Mouse (Mus musculus): ENCODE measurements at regions not wholly inside any gene's neighbourhood (a gene's known extent, or its start where the extent isn't known, plus 50 kb on each side); places are given as distances from the start of the nearest gene placed in this dataset.

DNA sequence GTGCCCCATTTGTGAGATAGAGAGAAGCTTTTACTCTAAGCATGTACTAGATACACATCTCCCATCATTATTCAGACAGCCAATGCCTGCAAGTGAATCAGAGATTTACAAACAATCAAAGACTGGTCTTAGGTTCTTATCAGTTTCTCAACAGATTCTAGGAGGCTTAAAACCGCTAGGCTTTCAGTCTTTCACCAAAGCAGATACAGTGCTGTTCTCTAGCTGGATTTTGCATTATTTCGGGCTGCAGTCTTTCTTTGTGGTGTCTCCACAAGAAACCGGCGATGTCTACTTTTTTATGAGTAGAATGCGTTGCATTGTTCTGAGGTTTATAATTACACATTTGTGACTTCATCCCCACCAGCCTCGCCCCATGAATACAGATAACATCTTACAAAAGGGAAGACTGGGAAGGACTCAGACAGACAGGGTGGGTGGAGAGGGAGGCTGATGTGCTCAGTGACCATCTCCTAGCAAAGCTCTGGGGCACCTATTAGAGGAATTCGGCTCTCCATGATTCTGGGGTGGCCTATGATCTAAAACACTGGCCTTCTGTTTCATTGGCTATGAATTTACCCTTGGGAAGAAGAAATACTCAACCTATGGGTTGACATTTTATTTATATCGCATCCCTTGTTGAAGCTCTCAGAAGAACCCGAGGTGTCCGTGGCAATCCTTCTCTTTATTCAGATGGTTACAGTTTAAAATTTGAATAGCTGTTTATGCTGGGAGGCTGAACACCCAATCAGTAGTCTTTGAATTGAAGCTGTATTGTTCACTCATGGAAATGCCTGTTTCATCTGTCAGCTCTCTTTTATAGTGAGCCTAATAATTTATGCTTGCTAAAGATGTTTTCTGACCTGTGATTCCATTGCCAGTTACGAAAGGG lies 343.8 kb downstream of the Tmem161b start:
- no peaks in the 10 kb centered on the region for H3K27me3 ChIP-seq
- WGBS = 84% methylated on average over 11 of the region's 11 CpGs
- no peak overlapping the region for H3K4me3 ChIP-seq
- ATAC-seq (ENCODE audit: low FRiP score, low read depth) = no peak
- H3K9ac ChIP-seq = no peak overlapping the region
- no peaks in the 10 kb centered on the region for H3K4me1 ChIP-seq
- no peaks in the 10 kb centered on the region for H3K9me3 ChIP-seq
- H3K36me3 ChIP-seq = no peaks in the 10 kb centered on the region
- no peak overlapping the region for H3K27ac ChIP-seq
- no peak overlapping the region for H3K4me2 ChIP-seq (replicated peaks)

DNA sequence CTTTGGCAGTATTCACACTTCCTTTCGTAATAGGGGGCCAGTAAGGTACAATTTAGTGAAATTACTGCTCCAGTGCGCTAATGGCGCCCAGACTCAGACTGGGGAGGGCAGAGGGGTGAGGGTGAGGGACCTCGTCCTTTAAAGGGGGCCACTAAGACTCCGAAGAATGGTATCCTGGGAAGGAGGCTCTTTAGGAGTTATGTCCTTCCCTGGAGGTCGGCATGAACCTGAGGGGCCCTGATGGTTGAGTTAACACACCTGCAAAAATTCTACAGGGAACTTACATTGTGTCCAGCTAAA lies 344.4 kb downstream of the Tmem161b start:
- H3K4me2 ChIP-seq (replicated peaks) = no peak overlapping the region
- no peak for ATAC-seq (ENCODE audit: low FRiP score, low read depth)
- no peak overlapping the region for H3K4me3 ChIP-seq
- no peaks in the 10 kb centered on the region for H3K27me3 ChIP-seq
- H3K4me1 ChIP-seq = no peaks in the 10 kb centered on the region
- no peak overlapping the region for H3K27ac ChIP-seq
- no peaks in the 10 kb centered on the region for H3K9me3 ChIP-seq
- no peak overlapping the region for H3K9ac ChIP-seq
- WGBS = 74% methylated on average over 6 of the region's 6 CpGs
- H3K36me3 ChIP-seq = no peaks in the 10 kb centered on the region

DNA sequence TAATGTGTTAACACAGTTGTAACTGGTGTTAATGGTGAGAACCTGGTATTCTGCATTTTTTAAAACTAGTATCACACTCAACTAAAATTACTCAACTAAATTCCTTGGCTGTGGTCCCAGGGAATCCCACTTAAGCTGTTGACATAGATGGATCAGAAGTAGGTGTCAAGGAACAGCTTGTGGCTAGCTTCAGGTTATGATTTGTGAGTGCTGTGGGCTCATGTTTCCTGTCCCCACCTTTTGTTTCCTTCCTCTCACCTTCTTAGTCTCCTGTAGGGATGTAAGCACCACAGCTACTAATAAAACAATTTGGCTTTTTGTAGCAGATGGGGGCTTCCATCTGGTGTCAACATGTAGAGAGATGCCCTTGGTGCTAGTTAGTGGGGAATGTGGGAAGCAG lies 347.3 kb downstream of the Tmem161b start:
- ATAC-seq (ENCODE audit: low FRiP score, low read depth) = no peak
- Histone ChIP-seq H3K9me3 (no peaks in the 10 kb centered on the region), H3K27me3 (no peaks in the 10 kb centered on the region), H3K36me3 (no peaks in the 10 kb centered on the region), H3K4me1 (no peaks in the 10 kb centered on the region), H3K4me3 (no peak overlapping the region), H3K9ac (no peak overlapping the region), H3K27ac (no peak overlapping the region), H3K4me2 (replicated peaks) (no peak overlapping the region)

DNA sequence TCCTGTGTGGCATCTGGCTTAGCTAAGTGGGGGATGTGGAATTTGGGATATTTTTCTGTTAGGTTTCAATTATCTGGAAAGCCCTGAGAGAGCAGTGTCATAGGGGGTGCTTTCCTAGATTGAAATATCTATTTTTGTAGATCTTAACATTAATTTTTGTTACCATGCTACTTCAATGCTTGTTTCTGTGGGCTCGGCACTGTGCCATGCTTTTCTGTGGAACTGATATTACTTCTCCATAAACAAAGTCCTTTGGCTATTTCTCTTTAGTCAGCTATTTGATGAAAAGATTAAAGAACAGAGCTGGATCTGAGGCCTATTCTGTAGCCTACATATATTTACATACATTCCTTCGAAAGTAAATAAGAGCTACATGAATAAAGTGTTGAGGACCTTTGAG lies 348.1 kb downstream of the Tmem161b start:
- H3K27ac ChIP-seq = no peak overlapping the region
- H3K9ac ChIP-seq = no peak overlapping the region
- H3K36me3 ChIP-seq = no peaks in the 10 kb centered on the region
- 83% methylated on average over 2 of the region's 2 CpGs for WGBS
- no peak overlapping the region for H3K4me3 ChIP-seq
- ATAC-seq (ENCODE audit: low FRiP score, low read depth) = no peak
- no peaks in the 10 kb centered on the region for H3K9me3 ChIP-seq
- H3K4me2 ChIP-seq (replicated peaks) = no peak overlapping the region
- no peaks in the 10 kb centered on the region for H3K4me1 ChIP-seq
- H3K27me3 ChIP-seq = no peaks in the 10 kb centered on the region

DNA sequence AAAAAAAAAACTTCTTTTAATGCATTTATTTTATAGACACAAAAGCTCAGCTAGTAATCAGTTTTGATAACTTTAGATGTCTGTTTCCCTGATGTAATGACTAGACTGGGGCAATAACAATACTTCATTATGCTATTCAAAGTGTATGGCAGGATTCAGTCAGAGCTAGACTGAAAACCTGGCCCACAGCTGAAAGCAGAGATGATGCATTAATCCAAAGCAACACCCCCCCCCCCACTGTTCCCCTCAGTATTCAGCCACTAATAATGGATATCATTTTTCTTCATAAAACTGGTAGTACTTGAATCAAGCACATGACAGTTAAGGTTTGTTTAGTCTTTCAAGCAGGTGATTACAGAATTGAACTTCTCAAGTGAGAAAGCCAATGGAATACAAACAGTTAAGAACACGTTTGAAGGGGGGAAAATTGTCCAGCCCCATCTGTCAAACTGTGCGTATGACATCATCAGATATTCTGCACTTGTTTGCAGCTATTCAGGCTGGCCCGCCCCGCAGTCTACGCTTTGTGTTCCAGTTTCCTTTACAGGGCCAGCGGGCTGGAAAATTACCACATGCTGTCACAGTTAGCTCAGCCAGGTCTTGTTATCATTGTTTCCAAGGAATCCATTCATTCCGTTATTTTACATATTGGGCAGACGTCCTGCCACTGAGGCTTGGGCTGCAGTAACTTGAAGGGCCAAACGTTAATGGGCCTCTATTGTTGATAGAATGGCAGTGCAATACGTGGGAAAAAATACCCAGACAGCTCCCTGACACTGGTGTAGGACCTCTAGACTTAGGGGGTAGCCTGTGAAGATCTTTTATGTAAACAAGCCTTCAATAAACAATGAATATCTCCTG lies 349.1 kb downstream of the Tmem161b start:
- H3K4me3 ChIP-seq = no peak overlapping the region
- H3K27me3 ChIP-seq = no peaks in the 10 kb centered on the region
- H3K4me1 ChIP-seq = no peaks in the 10 kb centered on the region
- H3K9ac ChIP-seq = no peak overlapping the region
- H3K36me3 ChIP-seq = no peaks in the 10 kb centered on the region
- WGBS = 56% methylated on average over 10 of the region's 10 CpGs
- no peak overlapping the region for H3K27ac ChIP-seq
- no peaks in the 10 kb centered on the region for H3K9me3 ChIP-seq
- no peak for ATAC-seq (ENCODE audit: low FRiP score, low read depth)
- no peak overlapping the region for H3K4me2 ChIP-seq (replicated peaks)

DNA sequence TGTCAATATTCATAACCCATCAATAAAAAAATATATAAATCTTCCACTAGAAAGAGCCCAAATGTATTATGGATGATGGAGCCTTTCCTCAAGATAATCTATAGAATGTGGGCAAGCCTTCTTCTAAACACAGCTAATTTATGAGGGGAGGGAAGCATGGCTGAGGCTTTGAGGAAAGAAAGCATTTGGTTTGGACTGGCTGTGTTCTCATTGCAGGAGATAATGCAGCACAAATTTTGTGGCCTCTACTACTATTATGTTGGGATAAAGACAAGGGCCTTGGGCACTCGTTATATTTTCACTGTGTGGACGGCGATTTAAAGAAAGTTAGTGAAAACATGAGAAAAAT lies 349.7 kb downstream of the Tmem161b start:
- H3K4me2 ChIP-seq (replicated peaks) = no peak overlapping the region
- H3K9me3 ChIP-seq = no peaks in the 10 kb centered on the region
- H3K4me1 ChIP-seq = no peaks in the 10 kb centered on the region
- no peak overlapping the region for H3K9ac ChIP-seq
- no peak overlapping the region for H3K27ac ChIP-seq
- H3K27me3 ChIP-seq = no peaks in the 10 kb centered on the region
- H3K36me3 ChIP-seq = no peaks in the 10 kb centered on the region
- H3K4me3 ChIP-seq = no peak overlapping the region
- no peak for ATAC-seq (ENCODE audit: low FRiP score, low read depth)
- 81% methylated on average over 3 of the region's 3 CpGs for WGBS

DNA sequence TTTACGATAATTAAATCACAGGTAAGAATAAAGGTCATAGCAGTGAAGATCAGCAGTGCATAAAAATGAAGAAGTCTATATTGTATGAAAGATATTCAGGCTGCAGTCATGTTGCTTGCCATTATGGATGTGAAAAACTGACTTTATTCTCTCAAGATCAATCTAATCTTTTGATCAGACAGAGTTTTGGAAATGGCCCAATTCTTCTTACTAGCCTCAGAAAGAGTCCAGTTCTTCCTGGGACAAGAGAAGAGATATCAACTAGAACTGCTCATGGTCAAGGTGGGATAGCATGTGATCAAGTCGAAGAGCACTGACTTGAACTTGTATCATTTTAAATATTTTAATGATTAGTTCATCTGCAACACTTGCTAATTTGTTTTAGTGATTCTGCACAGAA lies 350.1 kb downstream of the Tmem161b start:
- ATAC-seq (ENCODE audit: low FRiP score, low read depth) = no peak
- WGBS = 90% methylated on average over 2 of the region's 2 CpGs

DNA sequence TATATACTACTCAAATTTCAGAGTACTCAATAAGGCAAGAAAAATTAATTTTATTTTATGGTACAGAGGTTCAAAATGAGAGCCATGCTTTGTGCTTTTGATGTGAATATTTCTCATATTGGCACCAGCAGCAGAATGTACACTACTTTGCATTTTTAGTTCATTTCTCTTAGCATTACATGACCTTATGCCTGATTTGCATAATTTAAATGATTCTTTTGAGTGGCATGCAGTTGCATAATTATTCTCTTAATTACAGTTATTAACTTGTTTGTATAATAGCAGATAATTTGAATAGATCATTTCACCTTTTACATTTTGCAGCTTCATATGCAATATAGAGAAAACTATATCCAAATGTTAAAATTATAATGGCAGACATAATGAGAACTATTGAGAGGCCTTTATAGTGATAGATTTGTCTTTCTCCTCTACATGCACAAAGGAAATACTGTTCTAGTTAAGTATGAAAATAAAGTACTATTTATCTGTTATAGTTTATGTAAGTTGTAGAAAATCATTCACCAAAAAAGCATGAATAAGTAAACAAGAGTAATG lies 374.6 kb downstream of the Tmem161b start:
- Histone ChIP-seq H3K4me1 (no peaks in the 10 kb centered on the region), H3K36me3 (no peaks in the 10 kb centered on the region), H3K4me3 (no peak overlapping the region), H3K27ac (no peak overlapping the region), H3K9ac (no peak overlapping the region), H3K9me3 (no peaks in the 10 kb centered on the region), H3K27me3 (no peaks in the 10 kb centered on the region), H3K4me2 (replicated peaks) (no peak overlapping the region)
- ATAC-seq (ENCODE audit: low FRiP score, low read depth) = no peak

More for the DNA sequence above, 350.1 kb downstream of the Tmem161b start:
- H3K9ac ChIP-seq = no peak overlapping the region
- H3K27ac ChIP-seq = no peak overlapping the region
- H3K9me3 ChIP-seq = no peaks in the 10 kb centered on the region
- no peaks in the 10 kb centered on the region for H3K27me3 ChIP-seq
- no peak overlapping the region for H3K4me3 ChIP-seq
- no peaks in the 10 kb centered on the region for H3K4me1 ChIP-seq
- H3K4me2 ChIP-seq (replicated peaks) = no peak overlapping the region
- no peaks in the 10 kb centered on the region for H3K36me3 ChIP-seq

DNA sequence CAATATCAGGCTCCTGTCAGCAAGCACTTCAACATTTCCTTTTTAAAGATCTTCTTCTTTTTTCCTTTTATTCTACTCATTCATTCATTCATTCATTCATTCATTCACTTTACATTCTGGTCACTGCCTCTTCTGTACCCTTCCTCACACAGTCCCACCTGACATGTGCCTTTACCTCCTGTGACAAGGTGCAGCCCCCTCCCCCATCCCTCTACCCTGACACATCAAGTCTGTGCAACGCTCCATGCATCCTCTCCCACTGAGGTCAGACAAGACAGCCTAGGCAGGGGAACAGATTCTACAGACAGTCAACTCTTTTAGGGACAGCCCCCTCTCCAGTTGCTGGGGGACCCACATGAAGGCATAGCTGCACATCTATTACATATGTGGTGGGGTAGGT lies 380.5 kb downstream of the Tmem161b start:
- Histone ChIP-seq H3K9ac (no peak overlapping the region), H3K4me3 (no peak overlapping the region), H3K4me2 (replicated peaks) (no peak overlapping the region), H3K27ac (no peak overlapping the region), H3K9me3 (no peaks in the 10 kb centered on the region), H3K4me1 (no peaks in the 10 kb centered on the region), H3K27me3 (no peaks in the 10 kb centered on the region), H3K36me3 (no peaks in the 10 kb centered on the region)
- no peak for ATAC-seq (ENCODE audit: low FRiP score, low read depth)
- 87% methylated on average over 1 of the region's 1 CpGs for WGBS

DNA sequence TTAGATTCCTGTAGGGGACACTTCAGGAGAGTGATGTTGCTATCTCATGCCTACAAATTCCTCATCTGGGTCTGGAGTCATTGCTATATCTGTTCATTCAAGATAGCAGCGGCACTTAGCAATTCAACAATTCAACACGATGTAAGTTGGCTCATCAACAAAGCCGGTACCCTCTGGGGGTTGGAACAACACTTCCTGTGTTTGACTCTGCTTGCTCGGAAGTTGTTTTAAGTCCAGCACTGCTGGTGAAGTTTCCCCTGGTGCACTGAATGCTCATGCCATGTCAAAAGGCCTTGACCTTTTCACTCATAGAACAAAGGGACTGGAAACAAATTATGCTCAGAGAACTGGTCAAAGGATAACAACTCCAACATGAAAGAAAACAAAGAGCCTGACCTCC lies 390.4 kb downstream of the Tmem161b start:
- Histone ChIP-seq H3K36me3 (no peaks in the 10 kb centered on the region), H3K4me3 (no peak overlapping the region), H3K4me1 (no peaks in the 10 kb centered on the region), H3K27me3 (no peaks in the 10 kb centered on the region), H3K9me3 (no peaks in the 10 kb centered on the region), H3K27ac (no peak overlapping the region), H3K9ac (no peak overlapping the region), H3K4me2 (replicated peaks) (no peak overlapping the region)
- 39% methylated on average over 4 of the region's 4 CpGs for WGBS
- no peak for ATAC-seq (ENCODE audit: low FRiP score, low read depth)

DNA sequence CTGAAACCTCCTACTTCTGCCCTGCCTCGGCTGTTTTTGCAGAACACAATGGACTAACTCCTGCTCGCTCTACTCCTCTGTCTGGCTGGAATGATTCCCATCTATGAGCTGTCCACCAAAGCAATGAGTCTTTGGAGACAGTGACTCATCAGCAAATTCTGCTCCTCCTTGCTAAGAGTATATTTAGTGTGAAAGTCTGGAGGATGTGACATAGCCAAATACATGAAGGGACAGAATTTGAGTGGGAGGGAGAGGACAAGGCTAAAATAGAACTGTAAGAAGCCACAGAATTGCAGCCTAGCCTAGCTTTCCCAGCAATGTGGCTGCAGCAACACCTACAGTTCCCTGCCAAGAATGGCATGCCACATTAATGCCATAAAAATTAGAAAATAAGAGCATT lies 390.9 kb downstream of the Tmem161b start:
- 69% methylated on average over 2 of the region's 2 CpGs for WGBS
- H3K27me3 ChIP-seq = no peaks in the 10 kb centered on the region
- no peak for ATAC-seq (ENCODE audit: low FRiP score, low read depth)

DNA sequence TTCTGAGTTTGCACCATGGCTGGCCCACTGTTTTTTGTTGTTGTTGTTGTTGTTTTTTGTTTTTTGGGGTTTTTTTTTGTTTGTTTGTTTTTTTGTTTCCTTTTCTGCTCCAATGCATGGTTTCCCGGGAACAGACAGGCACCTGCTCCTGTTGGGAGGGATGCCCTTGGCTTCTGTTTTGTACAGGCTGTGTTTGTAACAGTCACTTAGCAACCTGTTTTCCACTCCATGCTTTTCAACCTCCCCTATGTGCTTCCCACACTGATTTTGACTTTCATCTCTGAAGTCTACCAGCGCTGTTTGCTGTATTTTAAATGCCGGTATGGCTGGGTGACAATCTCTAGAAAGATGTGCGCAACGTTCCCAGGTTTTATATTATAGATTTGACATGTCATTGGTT lies 402.6 kb downstream of the Tmem161b start:
- Histone ChIP-seq H3K4me3 (no peak overlapping the region), H3K27me3 (no peaks in the 10 kb centered on the region), H3K9me3 (no peaks in the 10 kb centered on the region), H3K27ac (no peak overlapping the region), H3K36me3 (no peaks in the 10 kb centered on the region), H3K4me1 (no peaks in the 10 kb centered on the region), H3K9ac (no peak overlapping the region), H3K4me2 (replicated peaks) (no peak overlapping the region)
- WGBS = 79% methylated on average over 5 of the region's 5 CpGs
- ATAC-seq (ENCODE audit: low FRiP score, low read depth) = no peak

More for the DNA sequence above, 390.9 kb downstream of the Tmem161b start:
- Histone ChIP-seq H3K27ac (no peak overlapping the region), H3K4me2 (replicated peaks) (no peak overlapping the region), H3K9ac (no peak overlapping the region), H3K4me3 (no peak overlapping the region), H3K4me1 (no peaks in the 10 kb centered on the region), H3K9me3 (no peaks in the 10 kb centered on the region), H3K36me3 (no peaks in the 10 kb centered on the region)
